Mouse (Mus musculus) frontal cortex, postnatal 36 days (tissue): ENCODE results near the gene Qpctl.
"Not testable (repeated sequence)": the region's sequence is repeated elsewhere in the genome, so short reads cannot be mapped to it uniquely, and the experiment has no call there.

Source experiments
- DNase-seq, 2 experiments: peaks; one replicate each; pipeline ENCODE4 v3.0.0; 2022; ENCODE audit warnings: low spot score in 2 of 2

Qpctl gene

DNA sequence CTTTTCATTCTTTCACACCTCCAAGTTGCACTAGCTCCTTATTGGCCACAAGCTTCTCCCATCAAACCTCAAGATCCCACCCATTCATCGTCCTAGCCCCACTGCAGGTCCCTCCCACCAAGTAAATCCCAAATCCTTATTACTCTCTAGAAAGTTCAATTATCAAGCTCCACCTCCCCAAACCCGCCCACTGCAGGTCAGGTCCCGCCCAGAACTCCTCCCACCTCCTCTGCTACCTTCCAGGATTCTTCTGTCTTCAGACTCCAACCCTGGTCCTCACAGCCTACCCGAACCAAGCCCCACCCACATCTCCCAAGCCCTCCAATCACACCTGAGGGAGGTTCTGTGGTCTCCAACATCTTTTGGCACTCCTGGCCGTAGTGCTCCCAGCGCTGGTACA lies 15.1 kb upstream of the Qpctl start:
- no peak for DNase-seq

DNA sequence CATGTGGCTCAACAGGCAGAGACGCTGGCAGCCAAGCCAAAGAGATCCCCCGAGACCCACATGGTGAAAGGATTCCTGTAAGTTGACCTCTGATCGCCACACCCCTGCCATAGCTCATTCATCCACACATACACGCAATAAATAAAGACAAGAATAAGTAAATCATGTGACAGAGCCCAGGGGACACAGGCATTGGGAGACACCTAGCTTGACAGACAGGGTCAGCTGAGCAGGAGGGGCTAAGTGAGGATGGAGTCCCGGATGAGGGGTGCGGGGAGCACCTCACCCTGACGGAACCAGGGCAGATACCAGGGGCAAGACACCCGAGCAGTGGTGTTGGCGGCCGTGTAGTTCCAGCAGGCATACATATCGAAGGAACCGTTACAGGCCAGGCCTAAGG lies 14.7 kb upstream of the Qpctl start:
- DNase-seq, result no peak

DNA sequence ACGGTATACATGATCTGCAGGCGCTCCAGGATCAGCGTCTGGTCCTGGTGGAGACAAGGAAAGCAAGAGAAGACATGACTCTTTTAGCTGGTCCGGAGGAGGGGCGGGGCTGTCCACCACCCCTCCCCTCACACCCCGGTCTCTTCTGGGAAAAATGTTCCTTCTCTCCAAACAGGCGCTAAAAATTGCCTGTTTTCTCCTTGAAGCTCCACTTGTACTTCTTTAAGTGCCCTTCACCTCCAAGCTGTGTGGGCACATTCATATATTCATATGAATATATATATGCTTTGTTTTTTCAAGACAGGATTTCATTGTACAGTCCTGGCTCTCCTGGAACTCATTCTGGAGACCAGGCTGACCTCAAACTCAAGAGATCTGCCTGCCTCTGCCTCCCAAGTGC lies 13.8 kb upstream of the Qpctl start:
- no peak for DNase-seq

DNA sequence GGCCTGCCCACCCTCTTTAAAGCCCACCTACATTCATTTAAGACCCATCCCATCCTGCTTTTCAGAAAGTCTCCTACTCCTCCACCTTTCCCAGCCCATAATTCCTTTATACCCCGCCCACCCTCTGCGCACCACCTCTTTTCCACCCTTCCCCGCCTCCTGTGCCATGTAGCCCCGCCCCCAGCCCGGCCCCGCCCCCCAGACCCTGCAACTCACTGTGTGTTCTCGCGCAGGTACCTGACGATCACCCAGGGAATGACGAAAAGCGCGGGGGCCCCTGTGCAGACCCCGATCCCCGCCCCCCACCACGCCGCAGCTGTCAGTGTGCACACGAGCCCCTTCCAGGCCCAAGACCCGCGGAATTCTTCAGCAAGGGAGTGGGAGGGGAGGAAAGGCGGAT lies 11.0 kb upstream of the Qpctl start:
- no peak for DNase-seq

DNA sequence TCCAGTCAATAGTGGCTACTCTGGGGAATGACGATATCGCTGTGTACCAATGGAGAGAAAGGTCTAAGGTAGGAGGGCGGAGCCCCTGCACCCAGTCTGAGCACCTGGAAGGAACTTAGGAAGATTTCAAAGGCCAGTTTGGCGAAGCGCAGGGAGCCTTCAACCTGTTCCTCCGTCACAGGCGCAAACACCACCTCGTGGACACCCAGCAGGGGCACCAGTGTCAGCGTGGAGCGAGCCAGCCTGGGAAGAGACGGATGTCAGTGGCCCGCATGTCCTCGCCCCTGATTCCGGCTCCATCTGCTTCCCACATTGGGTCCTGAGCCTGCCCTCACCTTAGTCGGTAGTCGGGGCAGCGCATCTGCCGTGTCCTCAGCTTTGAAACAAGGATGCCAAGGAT lies 10.3 kb upstream of the Qpctl start:
- DNase-seq, result no peak

DNA sequence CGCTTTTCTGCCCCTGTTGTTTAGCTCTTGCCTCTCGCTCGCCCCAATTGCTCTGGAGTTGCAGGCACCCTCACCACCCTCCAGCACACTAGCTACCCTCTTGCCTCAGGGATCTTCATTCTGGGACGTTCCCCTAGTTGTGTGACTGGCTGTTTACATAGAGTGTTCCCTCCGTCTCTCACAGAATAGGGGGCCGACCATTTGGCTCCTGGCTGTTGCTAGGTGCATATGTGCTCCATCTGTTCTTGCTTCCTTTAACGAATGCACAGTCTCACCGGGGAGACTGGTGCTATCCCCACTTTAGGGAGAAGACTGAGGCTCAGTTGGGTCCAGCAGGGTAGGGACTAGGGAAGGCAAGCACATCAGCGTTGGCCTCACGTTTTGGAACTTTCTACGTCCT lies 9.5 kb upstream of the Qpctl start:
- DNase-seq, result no peak

DNA sequence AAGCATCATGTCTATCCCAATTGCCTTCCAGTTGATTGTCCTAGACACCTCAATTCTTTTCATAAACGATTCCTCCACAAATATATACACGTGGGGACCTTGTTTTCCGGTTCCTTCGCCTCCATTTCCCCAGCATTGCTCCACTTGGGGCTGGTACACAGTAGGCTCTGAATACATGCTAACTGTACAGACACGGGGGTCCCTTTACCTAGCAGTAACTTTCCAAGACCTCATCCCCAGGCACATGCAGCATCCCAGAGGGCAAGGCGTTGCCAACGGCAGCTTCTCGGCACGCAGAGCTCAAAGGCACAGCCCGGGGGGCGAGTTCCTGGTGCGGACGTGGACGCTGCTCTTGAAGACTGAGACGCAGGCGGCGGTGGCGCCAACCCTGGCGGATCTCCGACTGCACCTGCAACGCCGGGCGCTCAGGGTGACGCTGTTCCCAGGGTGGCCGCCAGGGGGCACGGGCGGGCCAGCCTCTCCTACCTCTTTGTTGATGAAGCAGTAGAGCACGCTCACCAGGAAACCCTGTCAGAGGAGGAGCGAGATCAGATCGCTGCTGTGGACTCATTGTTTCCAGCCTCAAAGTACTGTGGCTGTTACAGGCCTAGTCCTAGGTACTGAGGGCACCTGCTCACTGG lies 8.2 kb upstream of the Qpctl start:
- peak; percentile 95 to 96 for DNase-seq

DNA sequence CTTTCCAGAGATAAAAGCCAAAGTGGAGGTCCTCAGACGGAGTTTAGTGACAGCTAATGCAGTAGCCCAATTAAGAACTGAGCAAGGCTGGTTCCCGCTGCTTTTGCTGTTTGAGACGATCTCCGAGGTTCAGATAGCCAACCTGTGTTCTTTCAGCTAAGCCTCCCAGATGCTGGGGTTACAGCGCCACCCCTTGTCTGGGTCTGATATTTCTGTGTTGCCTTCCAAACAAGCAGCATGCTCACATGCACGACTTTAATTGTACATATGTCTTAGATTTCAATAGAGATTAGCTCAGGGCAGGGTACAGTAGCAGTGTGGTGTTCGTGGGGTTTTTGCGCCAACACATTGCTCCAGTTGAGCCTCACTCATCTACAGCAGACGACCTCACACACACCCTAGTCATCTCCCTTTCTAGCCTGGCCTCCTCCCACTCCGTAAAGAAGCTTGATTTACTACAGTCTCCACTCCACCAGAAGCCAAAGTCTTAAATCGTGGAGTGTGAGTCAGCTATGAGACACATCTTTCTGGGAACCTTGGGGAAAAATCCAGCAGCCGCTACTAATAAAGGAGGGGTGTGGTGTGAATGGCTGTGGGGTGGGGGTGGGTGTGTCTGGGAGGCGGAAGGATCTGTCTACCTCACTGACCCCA lies 6.9 kb upstream of the Qpctl start:
- no peak for DNase-seq

DNA sequence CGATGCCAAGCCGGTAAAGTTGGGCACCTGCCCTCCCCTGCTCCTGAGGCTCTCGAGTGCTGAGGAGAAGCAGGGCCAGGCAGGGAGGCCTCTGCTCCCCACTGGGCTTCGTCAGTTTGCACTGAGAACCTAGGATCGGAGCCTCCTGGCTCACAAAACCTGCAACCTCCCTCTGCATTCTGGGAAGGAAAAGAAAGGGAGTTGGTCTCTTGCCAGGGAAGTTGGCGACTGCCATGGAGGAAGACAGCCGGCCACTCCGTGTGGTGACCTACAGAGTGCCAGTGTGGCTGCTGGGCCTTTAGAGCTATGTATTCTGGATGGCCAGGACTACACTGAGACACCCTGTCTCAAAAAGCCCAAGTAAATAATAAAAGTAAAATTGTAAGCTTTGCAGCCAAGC lies 5.7 kb upstream of the Qpctl start:
- DNase-seq, result no peak

DNA sequence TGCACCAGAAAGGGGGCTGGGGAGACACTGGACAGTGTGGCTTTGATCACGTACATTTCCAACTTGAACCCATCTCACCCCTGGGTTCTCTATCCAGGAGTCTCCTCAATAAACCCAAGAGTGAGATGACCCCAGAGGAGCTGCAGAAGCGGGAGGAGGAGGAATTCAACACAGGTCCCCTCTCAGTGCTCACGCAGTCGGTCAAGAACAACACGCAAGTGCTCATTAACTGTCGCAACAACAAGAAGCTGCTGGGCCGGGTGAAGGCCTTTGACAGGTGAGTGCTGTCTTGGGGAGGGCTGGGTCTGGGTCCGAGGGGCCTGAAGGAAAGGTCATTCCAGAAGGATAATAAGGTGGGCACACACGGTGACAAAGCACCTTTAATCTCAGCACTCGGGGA lies 2.0 kb upstream of the Qpctl start:
- DNase-seq, result not testable (repeated sequence)

DNA sequence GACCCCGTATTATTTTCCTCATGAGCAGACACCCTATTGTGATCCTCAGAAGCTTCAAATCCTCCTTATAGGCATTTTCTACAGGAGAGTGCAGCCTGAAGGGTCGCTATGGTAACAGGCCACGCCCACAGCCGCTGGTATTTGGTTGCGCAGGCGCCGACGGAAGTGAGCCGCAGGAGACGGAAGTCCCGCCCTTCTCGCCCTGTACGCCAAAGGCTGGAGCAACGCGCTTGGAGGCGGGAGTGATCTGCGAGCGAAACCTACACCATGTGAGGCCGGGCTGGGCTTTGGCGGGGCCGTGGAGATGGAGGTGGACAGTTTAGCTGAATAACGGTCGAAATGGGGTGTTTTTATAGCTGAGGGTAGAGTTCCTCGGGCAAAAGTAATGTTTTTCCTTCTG lies 535 bp upstream of the Qpctl start, which contains the start of gene Snrpd2:
Snrpd2 (plus strand) TSS at position 97 of the 400 bp plus-strand sequence.
- peak; percentile 95 to 96 for DNase-seq

DNA sequence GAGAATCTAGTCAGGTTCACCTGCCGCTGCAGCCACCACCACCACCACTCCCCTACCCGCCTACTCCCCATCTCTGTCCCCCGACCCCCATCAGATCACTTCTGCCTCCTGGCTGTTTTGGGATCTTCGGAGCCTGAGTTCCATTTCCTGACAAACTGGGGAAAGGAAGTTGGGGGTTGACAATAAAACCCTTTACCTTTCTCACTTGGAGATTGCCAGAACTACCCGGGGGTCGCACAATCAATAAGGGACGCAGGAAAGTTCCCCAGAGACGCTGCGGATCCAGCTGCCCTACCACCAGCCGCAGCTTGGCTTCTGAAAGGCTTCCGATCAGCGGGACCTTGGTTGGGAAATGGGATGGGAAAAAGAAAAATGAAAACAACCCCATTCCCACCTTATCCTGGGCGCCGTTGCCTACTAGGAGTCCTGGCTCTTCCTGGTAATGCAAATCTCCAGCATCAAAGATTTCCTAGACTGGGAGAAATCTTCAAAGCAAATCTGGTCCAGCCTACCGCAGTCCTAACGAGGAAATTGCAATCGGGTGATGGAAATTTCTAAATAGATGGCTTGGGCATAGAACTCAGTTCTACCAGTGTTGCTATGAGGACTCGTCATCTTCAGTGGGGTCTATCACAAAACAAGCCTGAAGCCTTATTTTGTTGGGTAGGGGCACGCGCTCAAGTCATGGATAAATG lies 764 bp downstream of the Qpctl start:
- no peak for DNase-seq

DNA sequence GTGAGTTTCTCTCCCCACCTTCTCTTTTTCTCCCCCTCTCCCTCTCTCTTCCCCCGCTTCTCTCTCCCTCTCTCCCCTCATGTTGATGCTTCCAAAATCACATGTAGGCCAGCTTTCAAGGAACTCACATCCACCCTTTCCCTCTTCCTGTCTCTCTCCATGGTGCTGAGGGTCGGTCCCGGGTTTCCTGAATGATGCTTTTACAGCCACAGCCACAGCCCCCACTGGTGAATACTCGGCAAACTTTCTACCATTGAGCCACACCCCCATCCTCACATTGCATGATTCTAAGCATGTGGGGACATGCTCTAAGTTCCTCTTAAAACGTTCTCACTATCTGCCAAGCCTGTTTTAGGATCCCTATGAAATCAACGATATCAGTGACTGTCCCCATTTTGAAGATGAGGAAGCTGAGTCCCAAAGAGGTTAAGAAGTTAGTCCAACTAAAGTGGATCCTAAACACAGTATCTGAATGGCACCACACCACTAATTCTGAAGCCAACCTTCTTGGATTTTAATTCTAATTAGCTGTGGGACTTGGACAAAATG lies 1.5 kb downstream of the Qpctl start:
- DNase-seq, result no peak

DNA sequence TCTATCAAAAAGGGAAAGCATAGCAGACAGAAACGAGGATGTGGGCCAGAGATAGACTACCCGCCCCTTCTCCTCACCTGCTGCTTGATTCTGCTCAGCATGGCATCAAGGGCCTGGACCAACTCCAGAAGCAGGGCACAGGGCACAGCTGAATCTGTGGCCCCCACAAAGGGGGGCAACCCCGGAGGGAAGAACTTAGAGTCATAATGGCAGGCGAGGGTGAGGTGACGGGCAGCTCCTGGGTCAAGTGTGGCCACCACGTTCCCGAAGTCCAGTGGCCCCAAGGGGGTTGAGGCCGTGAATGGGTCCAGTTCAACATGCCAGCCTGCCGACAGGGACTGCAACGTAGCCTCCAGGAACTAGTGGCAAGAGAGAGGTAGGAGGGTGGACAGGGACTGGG lies 2.3 kb downstream of the Qpctl start:
- no peak for DNase-seq

DNA sequence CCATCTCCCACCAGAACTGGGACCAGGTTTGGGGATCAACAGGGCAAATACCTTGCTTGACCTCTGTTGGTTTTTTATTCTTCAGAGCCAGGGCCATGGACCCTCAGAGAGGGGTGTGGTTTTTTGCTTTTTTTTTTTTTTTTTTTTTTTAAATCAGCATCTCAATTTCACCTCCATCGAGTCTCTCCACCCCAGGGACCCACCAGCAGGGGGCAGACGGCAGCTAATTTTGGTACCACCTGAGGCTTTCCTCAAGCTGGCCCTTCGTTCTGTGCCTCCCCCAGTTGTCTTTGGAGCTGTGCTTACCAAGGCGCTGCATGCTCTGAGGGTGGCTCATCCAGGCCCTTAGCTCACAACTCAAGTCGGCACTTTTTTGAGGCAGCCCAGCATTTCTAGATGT lies 11.7 kb downstream of the Qpctl start:
- DNase-seq, result peak in 1 of 2 experiments; percentile 60

DNA sequence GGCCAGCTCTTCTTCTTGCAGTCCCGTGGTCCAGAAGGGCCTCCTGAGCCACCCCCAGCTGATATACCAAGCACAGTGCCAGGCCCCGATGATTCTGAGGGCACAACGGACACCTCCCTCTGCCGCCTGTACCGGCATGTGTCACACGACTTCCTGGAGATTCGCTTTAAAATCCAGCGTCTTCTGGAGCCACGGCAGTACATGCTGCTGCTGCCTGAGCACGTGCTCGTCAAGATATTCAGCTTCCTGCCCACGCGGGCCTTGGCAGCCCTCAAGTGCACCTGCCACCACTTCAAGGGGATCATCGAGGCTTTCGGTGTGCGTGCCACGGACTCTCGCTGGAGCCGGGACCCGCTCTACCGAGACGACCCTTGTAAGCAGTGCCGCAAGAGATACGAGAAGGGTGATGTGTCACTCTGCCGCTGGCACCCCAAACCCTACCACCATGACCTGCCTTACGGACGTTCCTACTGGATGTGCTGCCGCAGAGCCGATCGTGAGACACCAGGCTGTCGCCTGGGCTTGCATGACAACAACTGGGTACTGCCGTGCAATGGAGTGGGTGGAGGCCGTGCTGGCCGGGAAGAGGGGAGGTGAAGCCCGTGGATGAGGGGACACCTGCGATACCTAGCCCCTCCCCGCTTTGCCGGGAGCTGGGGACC lies 12.3 kb downstream of the Qpctl start:
- peak; percentile 54 to 72 for DNase-seq

DNA sequence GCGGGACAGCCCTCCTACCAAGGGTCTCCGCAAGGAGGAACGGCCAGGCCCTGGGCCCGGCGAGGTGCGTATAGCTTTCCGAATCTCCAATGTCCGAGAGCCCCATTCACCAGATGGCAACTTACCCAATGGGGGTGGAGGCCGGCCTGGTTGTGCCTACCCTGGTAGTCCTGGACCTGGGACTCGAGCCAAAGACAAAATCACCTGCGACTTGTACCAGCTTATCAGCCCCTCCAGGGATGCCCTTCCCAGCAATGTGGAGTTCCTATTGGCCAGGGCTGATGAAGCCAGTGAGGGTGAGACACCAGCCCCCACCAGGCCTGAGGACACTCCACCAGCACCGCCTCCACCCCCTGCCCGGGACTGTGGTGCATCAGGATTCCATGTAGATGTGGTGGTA lies 12.9 kb downstream of the Qpctl start:
- DNase-seq, result no peak

DNA sequence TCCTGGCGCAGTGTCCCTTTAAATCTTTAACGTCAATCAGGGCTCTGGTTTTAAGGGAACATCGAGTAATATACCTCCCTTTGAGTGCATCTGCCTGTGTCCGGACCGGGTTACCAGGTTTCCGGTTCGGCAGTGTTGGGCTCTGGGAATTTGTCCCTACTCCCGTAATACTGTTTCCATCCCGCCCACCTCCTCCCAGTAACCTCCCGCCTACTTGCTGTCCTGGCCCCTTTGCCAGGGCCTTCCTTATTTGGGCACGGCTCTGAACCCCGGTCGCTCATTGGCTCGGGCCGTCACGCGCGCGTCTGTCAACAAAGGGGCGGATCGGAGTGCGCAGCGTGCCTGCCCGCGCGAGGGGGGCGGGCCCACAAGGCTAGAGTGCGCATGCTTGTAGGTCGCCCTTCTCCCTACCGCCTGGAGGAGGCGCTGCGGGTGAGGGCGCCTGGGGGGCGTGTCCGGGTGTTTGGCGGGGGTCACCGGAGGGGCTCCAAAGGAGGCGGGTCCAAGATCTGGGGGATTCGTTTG lies 17.7 kb downstream of the Qpctl start:
- DNase-seq, result peak; percentile 95 to 97

DNA sequence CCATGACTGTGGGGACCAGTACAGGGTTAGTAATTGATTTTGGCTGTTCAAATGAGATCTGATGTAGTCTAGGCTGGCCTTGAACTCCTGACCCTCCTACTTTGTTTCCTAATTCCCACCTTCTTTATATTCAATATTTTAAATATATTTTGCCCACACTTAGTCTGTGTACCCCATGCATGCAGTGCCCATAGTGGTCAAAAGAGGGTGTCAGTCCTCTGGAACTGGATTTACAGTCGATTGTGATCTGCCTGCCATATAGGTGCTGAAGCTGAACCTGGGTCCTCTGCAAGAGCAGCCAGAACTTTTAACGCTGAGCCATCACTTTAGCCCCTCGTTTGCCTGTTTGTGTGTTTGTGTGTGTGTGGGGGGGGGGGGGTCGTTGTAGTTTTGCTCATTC lies 18.4 kb downstream of the Qpctl start:
- no peak for DNase-seq

DNA sequence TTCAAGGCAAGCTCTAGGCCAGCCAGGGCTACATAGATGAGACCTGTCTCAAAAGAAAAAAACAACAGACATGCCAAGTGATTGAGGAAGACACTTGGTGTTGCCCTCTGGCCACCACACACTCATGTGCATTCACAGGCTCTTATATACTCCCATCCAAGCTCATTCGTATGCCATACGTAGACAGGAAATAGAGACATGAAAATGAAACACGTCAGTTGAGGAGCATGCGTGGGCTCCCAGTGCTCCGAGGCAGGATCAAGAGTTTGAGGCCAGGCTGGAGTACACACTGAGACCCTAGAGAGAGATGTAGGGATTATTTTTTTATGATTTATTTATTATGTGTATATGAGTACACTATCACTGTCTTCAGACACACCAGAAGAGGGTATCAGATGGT lies 19.7 kb downstream of the Qpctl start:
- DNase-seq, result no peak

DNA sequence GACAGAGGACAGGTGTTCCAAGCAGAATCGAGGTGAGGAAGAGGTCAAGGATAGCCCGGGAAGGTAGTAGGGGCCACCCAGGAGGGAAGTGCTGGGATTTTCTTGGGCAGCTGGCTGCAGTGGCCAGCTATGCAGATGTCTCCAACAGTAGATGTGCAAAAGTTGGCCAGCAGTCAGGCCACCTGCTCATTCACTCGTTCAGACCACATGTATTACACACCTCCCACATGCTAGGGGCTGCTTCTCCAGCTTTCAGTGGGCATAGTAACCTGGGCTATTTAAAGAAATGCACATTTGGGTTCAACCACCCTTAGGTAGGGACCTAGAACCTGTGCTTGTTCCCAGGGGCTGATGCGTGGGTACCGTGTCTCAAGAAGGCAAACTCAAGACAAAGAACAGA lies 21.3 kb downstream of the Qpctl start:
- DNase-seq, result no peak

DNA sequence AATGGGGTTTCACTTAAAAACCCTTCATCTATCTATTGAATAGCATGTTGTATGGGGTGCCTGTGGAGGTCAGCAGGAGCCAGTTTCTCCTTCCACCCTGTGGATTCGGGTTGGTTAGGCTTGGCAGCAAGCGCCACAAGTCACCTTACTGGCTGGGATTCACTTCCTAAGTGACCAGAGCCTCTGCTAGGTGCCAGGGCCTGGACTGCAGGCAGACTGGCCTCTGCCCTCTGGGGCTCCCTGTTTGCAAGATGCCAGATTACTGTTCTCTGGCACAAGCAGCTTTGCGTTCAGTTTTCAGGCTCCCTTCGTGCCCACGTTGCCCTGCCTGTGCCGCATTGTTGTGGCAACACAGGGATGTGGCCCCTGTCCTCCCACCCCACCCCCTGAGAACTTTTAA lies 24.4 kb downstream of the Qpctl start:
- no peak for DNase-seq
